Mouse (Mus musculus) neural tube, embryonic 14.5 days (tissue): ENCODE measurements around the gene Setd7. TPM values are rescaled to one million over a fixed set of nuclear protein-coding genes. Genes with fewer than 3 reads are reported as not detected.

Experiments used
- ATAC-seq: fragments of 200-750 bp; cut with Nextera tagmentation; 2 replicates; pipeline ENCODE4 v1.8.0; 2017; ENCODE audit warnings: low read depth, mild to moderate bottlenecking, moderate TSS enrichment, moderate library complexity
- H3K27ac ChIP-seq: fragments of 300-500 bp; sonication (generic); 2 replicates; pipeline ENCODE4 v1.5.1; 2014; ENCODE audit warnings: low read depth, mild to moderate bottlenecking, control low read depth, low read length, moderate library complexity, mixed read lengths
- H3K27me3 ChIP-seq: fragments of 300-500 bp; sonication (generic); 2 replicates; pipeline ENCODE4 v1.6.1; 2014; ENCODE audit warnings: low read length; ENCODE audit not compliant: control insufficient read depth, insufficient read depth
- H3K36me3 ChIP-seq: fragments of 300-500 bp; sonication (generic); 2 replicates; pipeline ENCODE4 v1.6.1; 2014; ENCODE audit warnings: low read length, mixed read lengths; ENCODE audit not compliant: control insufficient read depth, insufficient read depth
- H3K4me1 ChIP-seq: fragments of 300-500 bp; sonication (generic); 2 replicates; pipeline ENCODE4 v1.6.1; 2014; ENCODE audit warnings: low read length; ENCODE audit not compliant: control insufficient read depth, insufficient read depth
- H3K4me2 ChIP-seq: fragments of 300-500 bp; sonication (generic); 2 replicates; pipeline ENCODE4 v1.6.1; 2014; ENCODE audit warnings: mild to moderate bottlenecking, low read depth, low read length, control low read depth
- H3K4me3 ChIP-seq: fragments of 300-500 bp; sonication (generic); 2 replicates; pipeline ENCODE4 v1.5.1; 2014; ENCODE audit warnings: low read depth, low read length, control low read depth, mixed read lengths
- H3K9ac ChIP-seq: fragments of 300-500 bp; sonication (generic); replicated peaks from 2 replicates; pipeline ENCODE4 v1.6.1; 2014; ENCODE audit warnings: low read depth, mild to moderate bottlenecking, control low read depth, low read length, mixed read lengths
- H3K9me3 ChIP-seq: fragments of 300-500 bp; sonication (generic); 2 replicates; pipeline ENCODE4 v1.6.1; 2016; ENCODE audit warnings: low read length; ENCODE audit not compliant: control insufficient read depth
- WGBS: fragments of 180-500 bp; shearing (Covaris S2); extraction: QIAGEN DNeasy Blood & Tissue Kit; methylation state at CpG from one replicate; pipeline ENCODE4 v1.1.7; 2014; 5-methylcytosine and 5-hydroxymethylcytosine counted together
- polyA plus RNA-seq: library from polyadenylated mRNA; unstranded; fragments of >200 nt; fragmentation: Nextera tagmentation; extraction: Ambion mirVana; gene quantifications from 2 replicates; pipeline ENCODE4 v1.2.1, GENCODE M21; 2014

Gene Setd7
- polyA plus RNA-seq, 1 experiment from 2014 or later = 4.2 TPM

- peaks cover 8% of the 10 kb centered on the region; the same call in 1 of the 2 replicates for H3K4me1 ChIP-seq
- ATAC-seq = peak; percentile 15; the same call in 1 of the 2 replicates
- peaks cover 14% of the 10 kb centered on the region; the same call in 1 of the 2 replicates for H3K36me3 ChIP-seq
- no peaks in the 10 kb centered on the region for H3K27me3 ChIP-seq
- H3K9me3 ChIP-seq = no peaks in the 10 kb centered on the region
- WGBS = 73% methylated on average over 7 of the region's 7 CpGs
- H3K4me3 ChIP-seq = no peak overlapping the region
- H3K9ac ChIP-seq = no peak overlapping the region
- no peak overlapping the region for H3K4me2 ChIP-seq
- H3K27ac ChIP-seq = no peak overlapping the region
Observed at GRCm38 (mm10) chr3:51490088-51490753, 70.5 kb downstream of the Setd7 start.

GRCm38 (mm10) chr3:51486491-51487195 lies 74.0 kb downstream of the Setd7 start:
- no peak overlapping the region for H3K27ac ChIP-seq
- no peak overlapping the region for H3K4me3 ChIP-seq
- peaks cover 18% of the 10 kb centered on the region; the same call in 1 of the 2 replicates for H3K4me1 ChIP-seq
- H3K27me3 ChIP-seq = no peaks in the 10 kb centered on the region
- no peak for ATAC-seq
- H3K36me3 ChIP-seq = no peaks in the 10 kb centered on the region
- 91% methylated on average over 4 of the region's 4 CpGs for WGBS
- no peaks in the 10 kb centered on the region for H3K9me3 ChIP-seq
- no peak overlapping the region for H3K4me2 ChIP-seq
- H3K9ac ChIP-seq = no peak overlapping the region

- Histone ChIP-seq H3K36me3 (no peaks in the 10 kb centered on the region), H3K27ac (no peak overlapping the region), H3K27me3 (no peaks in the 10 kb centered on the region), H3K9ac (no peak overlapping the region), H3K4me2 (peak overlapping the region; percentile 64), H3K4me3 (peak overlapping the region; percentile 76; the same call in 1 of the 2 replicates), H3K4me1 (peaks cover 18% of the 10 kb centered on the region; the same call in 1 of the 2 replicates), H3K9me3 (no peaks in the 10 kb centered on the region)
- no peak for ATAC-seq
- 77% methylated on average over 4 of the region's 4 CpGs for WGBS
Observed at GRCm38 (mm10) chr3:51485347-51485746, 75.3 kb downstream of the Setd7 start.

GRCm38 (mm10) chr3:51484370-51484769 lies 76.3 kb downstream of the Setd7 start:
- Histone ChIP-seq H3K4me2 (peak overlapping the region; percentile 64), H3K4me3 (peak overlapping the region; percentile 76), H3K9me3 (no peaks in the 10 kb centered on the region), H3K27ac (peak overlapping the region; percentile 91), H3K4me1 (peaks cover 18% of the 10 kb centered on the region; the same call in 1 of the 2 replicates), H3K27me3 (no peaks in the 10 kb centered on the region), H3K36me3 (no peaks in the 10 kb centered on the region), H3K9ac (peak overlapping the region; percentile 81)
- peak; percentile 50; the same call in 1 of the 2 replicates for ATAC-seq
- under 1% methylated on average over 33 of the region's 33 CpGs for WGBS

- Histone ChIP-seq H3K9ac (peak within 1 kb of the TSS; percentile 81), H3K27ac (peak within 1 kb of the TSS; percentile 91), H3K36me3 (no peaks in the 10 kb centered on the region), H3K4me1 (peaks cover 18% of the 10 kb centered on the region; the same call in 1 of the 2 replicates), H3K27me3 (no peaks in the 10 kb centered on the region), H3K9me3 (no peaks in the 10 kb centered on the region), H3K4me3 (peak within 1 kb of the TSS; percentile 76), H3K4me2 (peak within 1 kb of the TSS; percentile 64)
- WGBS = under 1% methylated on average over 69 of the region's 70 CpGs
- peak; percentile 96 for ATAC-seq
Observed at GRCm38 (mm10) chr3:51483741-51484359, 76.8 kb downstream of the Setd7 start, which contains the start of gene Rab33b. TSS of gene Rab33b (plus strand) at chr3:51483920.

GRCm38 (mm10) chr3:51482781-51483180 lies 77.9 kb downstream of the Setd7 start:
- no peak for ATAC-seq
- H3K9ac ChIP-seq = peak overlapping the region; percentile 81; the same call in 1 of the 2 replicates
- H3K9me3 ChIP-seq = no peaks in the 10 kb centered on the region
- peak overlapping the region; percentile 76; the same call in 1 of the 2 replicates for H3K4me3 ChIP-seq
- peaks cover 18% of the 10 kb centered on the region; the same call in 1 of the 2 replicates for H3K4me1 ChIP-seq
- H3K27me3 ChIP-seq = no peaks in the 10 kb centered on the region
- peak overlapping the region; percentile 64 for H3K4me2 ChIP-seq
- 79% methylated on average over 3 of the region's 3 CpGs for WGBS
- H3K27ac ChIP-seq = no peak overlapping the region
- H3K36me3 ChIP-seq = no peaks in the 10 kb centered on the region

GRCm38 (mm10) chr3:51481881-51482280 lies 78.8 kb downstream of the Setd7 start:
- H3K4me1 ChIP-seq = peaks cover 18% of the 10 kb centered on the region; the same call in 1 of the 2 replicates
- no peak for ATAC-seq
- 58% methylated on average over 3 of the region's 3 CpGs for WGBS
- H3K4me2 ChIP-seq = no peak overlapping the region
- H3K36me3 ChIP-seq = no peaks in the 10 kb centered on the region
- H3K9ac ChIP-seq = no peak overlapping the region
- H3K27me3 ChIP-seq = no peaks in the 10 kb centered on the region
- H3K9me3 ChIP-seq = no peaks in the 10 kb centered on the region
- H3K27ac ChIP-seq = no peak overlapping the region
- H3K4me3 ChIP-seq = no peak overlapping the region

GRCm38 (mm10) chr3:51481059-51481458 lies 79.6 kb downstream of the Setd7 start:
- Histone ChIP-seq H3K9ac (no peak overlapping the region), H3K4me1 (peaks cover 18% of the 10 kb centered on the region; the same call in 1 of the 2 replicates), H3K27ac (no peak overlapping the region), H3K9me3 (no peaks in the 10 kb centered on the region), H3K4me2 (no peak overlapping the region), H3K4me3 (no peak overlapping the region), H3K27me3 (no peaks in the 10 kb centered on the region), H3K36me3 (no peaks in the 10 kb centered on the region)
- no peak for ATAC-seq
